Mouse (Mus musculus) urinary bladder, postnatal 10 days (tissue): Measurements from ENCODE around the gene Krt71.
"Not testable (repeated sequence)": the region's sequence is repeated elsewhere in the genome, so short reads cannot be mapped to it uniquely, and the experiment has no call there.

Source experiments
- DNase-seq: peaks from one replicate; pipeline ENCODE4 v3.0.0; 2022; ENCODE audit warnings: low spot score

Gene Krt71

DNA sequence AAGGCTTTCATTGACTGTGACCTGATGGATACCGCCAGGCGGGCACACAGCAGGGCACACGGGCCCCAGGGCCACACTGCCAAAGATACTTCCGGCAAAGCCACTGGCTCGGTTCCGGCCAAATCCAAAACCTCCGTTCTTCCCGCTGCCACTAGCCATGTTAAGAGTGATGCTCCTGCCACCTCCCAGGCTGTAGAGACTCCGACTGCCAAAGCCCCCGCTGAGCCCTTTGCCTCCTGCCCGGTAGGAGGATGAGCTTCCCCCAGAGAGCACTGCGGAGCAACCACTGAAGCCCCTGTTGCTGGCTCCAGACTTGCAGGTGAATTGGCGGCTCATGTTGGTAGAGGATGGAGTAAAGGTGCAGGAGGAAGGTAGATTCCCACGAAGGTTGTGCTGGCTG is at the start of gene Krt71:
Gene Krt71 (minus strand): TSS at position 399 of the 400 bp plus-strand sequence.
- DNase-seq = no peak

DNA sequence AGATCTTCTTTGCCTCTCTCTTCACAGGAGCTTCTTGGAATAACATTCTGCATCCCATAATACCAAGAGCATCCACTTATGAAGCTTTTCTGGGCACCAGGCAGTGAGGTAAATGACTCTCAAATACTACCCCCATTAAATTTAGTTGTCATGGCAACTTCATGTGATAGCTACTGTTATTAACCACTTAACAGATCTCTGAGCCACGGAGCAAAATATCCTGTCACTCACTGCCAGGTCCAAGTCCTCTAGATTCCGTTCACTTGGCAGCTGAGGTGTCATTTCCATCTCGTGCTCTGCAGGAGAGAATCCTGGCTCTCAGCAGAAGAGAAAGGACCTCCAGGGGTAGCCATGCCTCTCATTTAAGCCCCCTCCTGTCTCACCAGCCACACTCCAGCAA is 48.0 kb upstream of the Krt71 start:
- no peak for DNase-seq

DNA sequence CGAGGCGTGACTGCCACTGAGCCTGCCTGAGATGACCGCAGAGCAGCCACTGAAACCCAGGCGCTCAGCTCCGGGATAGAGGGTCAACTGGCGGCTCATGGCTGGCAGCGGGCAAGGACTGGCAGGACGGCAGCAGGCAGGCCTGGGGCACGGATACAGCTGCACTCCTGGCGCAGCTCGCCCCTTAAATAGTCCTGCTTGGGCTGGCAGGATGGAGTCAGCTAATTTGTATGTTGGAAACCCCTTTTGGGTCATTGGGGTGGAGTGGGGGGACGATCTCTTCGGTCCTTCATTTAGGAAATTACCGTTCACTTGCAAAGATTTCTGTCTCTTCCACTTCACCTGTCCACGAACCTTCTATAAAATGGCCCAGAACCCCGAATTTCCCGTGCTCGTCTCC is 43.5 kb upstream of the Krt71 start, which contains the start of gene Krt72:
Gene Krt72 (minus strand): TSS at position 101 of the 400 bp plus-strand sequence.
- DNase-seq = no peak

DNA sequence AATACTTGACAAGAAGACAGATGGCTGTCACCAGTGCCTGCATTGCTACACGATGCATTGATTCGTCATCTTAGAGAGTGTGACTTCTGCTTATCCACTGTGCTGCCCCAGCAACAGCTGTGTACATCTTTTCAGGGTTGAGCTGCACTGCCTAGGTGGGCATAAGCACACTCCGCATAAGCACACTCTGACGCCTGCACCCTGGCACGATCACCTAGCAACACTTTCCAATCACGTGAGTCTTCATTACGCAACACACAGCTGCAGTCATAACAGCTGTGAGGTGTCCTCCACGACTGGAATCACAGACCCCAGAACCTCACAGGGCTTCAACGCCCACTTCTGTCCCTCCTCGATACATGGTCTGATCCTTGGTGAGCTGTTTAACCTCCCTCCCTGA is 30.5 kb upstream of the Krt71 start:
- DNase-seq = no peak

DNA sequence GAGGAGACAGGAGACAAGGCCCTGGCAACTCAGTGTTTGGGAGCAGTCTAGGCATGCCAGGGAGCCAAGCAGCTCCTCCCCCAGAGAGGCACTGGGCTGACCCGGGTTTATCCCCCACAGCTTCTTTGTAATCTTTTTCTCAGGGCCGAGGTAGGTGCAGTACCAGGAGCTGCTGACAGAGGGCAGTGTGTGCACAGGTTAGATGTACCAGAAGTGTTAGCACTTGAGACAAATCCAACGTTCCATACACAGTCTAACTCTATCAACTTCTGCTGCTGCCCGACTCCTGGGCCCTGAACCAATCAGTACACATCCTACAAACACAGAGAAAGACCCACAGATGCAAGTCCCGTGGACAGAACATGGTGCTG is 29.8 kb upstream of the Krt71 start:
- peak; percentile 76 for DNase-seq

DNA sequence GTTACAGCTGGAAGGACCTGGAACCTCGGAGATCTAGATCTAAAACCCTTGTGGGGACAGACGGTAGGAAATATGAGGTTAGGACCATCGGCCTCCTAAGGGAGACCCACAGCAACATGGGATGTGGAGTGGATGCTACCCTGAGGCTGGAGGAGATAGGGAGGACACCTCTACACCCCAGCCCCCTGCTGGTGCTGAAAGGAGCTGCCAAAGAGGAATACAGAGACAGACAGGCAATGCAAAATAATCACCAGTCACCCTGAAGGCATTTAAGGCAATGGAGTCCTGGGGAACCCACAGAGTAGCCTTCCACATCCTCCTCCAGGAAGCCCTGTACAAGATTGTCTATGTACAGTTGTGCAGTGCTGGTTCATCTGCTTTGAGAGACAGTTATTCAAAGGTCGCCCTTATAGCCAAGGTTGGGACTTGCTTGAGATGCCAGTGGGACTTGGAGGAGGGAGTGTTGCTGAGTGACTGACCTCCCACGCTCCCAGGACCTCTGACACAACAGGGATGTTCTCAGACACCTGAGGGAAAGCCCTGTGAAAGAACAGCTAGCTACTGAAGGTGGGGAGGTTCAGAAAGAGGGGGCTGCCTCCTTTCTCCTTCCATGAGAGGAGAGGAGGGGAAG is 29.3 kb upstream of the Krt71 start:
- DNase-seq = no peak

DNA sequence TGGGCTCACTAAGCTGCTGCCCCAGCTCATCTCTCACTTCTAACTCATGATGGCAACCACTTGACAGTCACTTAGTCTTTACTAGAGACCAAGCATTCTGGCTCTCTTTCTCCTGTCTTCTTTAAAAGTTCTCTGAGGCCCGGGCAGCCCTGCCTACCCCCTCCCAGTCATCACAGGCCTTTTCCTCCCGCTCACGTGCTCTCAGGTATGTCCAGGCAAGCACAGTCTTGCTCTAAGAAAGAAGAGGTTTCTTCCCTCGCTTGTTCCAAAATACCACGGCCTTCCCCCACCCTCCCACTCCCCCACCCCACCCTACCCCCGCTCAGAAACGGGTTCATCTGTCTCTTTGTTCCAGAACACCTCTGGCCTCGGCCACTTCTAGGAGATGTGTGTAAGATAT is 27.3 kb upstream of the Krt71 start:
- no peak for DNase-seq

DNA sequence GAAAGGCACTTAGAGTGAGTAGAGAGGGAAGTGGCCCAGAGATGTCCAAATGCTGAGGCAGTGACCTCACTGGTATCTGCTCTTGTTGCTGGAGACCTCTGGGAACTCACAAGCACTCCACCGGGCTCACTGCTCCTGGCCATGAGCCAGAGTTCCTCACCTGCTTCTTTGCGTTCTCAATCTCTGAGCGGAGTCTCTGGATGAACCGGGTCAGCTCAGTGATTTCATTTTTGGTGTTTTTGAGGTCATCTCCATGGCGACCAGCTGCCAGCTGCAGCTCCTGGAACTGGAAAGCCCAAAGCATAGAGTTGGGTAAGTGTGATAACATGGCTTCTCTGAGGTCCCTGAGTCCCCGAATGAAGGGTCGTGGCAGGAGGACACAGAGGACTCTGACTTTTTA is 5.1 kb downstream of the Krt71 start:
- DNase-seq = no peak

DNA sequence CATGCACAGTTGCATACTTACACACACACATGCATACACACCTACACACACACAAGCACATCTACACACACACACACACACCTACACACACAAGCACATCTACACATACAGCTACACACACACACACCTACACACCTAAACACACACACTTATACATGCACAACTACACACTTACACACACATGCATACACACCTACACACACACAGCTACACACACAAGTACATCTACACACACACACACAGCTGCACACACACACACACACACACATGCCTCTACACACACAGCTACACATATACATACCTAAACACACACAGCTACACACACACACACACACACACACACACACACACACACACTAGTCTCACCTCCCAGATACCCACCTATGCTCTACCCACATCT is 12.3 kb downstream of the Krt71 start:
- no peak for DNase-seq

DNA sequence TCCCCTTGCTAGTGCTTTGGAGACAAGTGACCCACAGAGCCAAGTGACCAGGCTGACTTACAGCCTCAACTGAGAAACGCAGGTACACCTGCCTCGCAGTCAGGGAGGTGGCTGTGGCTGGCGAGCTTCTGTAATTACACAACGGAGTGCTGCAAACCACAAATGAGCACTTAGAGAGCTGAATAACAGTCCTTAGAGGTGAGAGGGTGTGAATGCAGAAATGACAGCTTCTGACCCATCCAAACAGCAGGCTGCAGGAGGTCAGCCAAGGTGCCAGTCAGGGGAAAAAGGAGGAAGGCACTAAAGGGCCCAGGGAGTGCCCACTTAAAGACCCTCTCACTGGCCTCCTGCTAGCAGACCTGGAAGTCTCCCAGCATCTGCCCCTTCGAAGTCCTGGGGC is 18.2 kb downstream of the Krt71 start:
- DNase-seq = no peak

DNA sequence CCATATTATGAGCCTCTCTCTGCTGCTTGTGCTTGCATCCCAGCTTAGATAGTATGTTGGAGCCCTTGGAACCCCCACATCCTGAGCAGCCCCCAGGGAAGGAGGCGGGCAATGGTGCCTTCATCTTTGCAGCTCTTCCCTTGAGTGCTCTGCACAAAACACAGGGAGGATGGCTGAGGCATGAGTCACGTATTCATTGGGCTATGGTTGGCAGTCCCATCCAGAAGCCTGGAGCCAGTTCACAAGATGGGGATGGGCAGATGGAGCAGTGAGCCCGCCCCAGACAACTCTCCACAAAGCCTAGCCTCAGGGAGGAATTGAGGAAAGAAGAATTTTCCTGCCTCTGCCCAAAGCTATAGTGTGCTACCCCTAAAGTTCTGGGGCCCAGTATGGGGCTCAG is 27.1 kb downstream of the Krt71 start:
- no peak for DNase-seq

DNA sequence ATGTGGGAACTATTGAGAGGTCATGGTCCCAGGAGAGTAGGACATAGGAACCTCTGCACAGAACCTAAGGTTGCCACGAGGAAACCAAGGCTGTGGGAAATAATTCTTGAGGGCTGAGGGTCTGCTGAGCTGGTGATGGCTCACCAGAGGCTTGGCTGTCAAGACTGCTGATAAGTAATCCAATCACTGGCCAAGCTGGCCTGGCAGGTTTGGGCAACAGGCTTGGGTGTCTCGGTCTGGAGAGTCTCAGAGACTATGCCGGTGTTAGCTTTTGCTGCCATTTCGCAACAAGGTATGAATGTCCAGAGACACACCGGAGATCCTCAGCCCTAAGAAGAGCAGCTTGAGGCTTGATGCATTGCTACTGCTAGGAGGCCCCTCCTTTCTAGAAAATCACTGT is 28.6 kb downstream of the Krt71 start:
- no peak for DNase-seq

DNA sequence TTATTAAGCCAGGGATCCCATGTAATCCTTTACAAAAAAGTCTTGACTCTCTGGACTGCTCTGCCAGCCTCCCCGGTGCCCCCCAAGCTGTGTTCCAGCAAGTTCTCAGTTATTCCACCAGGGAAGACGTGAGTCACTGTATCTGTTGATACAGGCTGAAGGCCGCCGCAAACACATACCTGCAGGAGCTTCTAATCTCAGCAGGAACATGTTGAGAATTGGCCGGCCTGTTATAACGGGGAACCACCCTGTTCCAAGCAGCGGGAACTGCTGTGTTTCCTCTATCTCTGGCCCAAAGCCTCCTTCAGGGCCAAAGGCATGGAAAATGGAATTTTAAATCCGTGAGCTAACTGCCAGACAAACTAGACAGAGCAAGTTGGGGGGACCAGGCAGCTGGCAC is 29.2 kb downstream of the Krt71 start:
- no peak for DNase-seq

DNA sequence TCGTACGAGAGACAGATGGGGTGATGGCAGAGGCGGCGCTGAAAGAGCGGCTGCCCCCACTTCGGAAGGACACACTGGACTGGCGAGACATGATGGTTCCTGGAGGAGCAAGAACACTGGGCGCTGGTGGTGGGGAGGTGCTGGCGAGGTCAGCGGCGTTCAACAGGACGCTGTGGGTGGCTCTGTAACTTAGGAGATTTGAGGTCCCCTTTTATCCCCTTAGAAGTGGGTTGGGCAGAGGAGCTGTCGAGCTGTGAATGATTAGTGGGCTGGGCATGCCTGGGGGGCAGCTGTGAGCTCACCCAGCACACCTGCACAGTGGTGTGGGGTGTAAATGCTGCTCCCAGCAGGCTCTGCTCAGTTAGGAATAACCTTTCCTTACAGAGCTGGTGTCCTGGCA is 30.2 kb downstream of the Krt71 start, which contains the start of gene Krt5:
Gene Krt5 (minus strand): TSS at position 179 of the 400 bp plus-strand sequence.
- DNase-seq = no peak

DNA sequence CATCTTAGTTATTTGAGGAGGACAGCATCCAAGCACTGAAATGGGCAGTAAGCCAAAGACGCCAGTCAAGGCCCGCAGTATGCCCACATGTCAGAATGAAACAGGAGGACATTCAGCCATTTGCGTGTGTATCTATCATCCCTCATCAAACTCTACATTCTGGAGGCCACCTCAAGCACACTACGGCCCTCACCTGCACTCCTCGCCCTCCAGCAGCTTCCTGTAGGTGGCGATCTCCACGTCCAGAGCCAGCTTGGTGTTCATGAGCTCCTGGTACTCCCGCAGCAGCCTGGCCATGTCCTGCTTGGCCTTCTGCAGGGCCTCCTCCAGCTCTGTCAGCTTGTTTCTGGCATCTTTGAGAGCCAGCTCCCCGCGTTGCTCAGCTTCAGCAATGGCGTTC is 34.2 kb downstream of the Krt71 start:
- DNase-seq = no peak

DNA sequence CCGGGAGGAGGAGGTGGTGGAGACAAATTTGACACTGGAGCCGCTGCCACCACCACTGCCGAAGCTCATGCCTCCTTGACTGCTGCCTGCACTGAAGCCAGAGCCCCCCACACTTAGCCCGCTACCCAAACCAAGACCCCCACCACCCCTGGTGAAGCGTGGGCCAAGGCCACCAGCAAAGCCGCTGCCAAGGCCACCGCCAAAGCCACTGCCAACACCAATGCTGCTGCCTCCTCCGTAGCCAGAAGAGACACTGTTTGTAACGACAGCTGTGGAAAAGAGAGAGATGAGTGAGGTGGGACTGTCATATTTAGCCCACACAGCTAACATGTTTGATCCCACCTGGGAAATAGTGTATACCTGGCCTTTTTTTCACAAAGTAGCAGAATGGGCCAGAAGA is 35.5 kb downstream of the Krt71 start:
- no peak for DNase-seq

DNA sequence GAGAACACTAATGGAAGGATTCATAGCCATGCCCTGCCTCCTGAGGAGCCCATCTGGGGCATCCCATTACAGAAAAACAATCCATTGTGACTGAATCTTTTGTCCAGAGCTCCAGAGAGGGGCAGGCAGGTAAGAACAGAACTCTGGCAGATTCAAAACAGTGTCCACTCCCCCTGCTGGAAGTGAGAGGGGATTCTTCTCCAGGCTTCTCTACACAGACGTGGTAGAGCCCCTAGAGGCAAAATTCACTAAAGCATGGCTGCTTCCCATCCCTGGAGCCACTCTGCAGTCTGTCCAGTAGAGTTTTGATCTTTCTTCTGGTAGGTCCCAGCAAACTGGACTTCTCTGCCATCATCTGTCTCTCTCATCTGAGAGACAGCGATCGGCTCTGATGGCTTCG is 38.8 kb downstream of the Krt71 start:
- no peak for DNase-seq

DNA sequence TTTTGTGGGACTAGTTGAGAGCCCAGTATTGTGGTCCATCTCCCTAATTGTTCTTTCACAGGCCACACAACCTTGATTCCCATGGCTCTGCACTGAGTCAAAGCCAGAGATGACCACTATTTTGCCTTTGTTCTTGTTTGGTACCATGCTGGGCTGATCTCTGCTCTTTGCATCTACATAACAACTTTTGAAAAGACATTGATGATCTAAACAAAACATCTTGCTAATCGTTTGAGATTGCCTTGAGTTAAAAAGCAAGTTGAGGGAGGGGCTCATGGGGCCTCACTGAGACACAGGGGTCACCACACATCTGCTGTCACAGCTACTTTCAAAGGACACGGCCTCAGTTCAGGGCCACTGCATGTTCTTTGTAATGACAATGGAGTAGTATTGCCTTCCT is 40.5 kb downstream of the Krt71 start:
- DNase-seq = no peak

DNA sequence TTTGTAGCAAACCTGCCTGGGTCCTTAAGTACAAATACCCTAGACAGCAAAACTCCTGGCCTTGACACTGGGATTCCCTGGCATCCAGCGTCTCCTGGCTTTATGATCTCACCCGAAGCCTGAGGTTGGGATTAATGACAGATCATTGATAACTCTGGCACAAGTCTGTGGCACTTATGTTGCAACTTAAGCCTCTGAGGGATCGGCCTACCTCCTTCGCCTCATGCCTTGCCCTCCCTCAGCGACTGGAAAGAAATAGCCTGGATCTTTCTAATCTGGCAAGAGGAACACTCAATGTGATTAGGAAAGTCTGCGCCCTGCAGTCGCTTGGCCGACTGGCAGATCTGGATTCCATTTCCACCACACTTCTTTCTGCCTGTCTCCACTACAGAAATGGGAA is 43.0 kb downstream of the Krt71 start:
- DNase-seq = no peak

DNA sequence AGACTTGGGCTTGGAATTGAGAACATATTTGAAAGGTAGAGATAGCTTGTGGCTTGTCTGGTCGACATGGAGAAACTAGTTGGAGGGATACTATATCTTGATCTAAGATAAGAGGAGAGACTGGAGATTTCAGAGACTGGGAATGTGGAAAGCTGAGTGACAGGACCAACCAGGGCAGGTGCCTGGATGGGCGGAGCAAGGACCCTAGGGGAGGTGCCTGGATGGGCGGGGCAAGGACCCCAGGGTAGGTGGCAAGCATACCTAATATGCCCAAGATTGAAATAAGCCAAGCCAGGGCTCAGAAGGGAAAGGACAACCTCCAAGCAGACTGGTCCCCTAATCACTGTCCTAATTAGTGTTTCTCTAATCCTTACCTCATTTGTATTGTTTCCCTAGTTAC is 43.7 kb downstream of the Krt71 start:
- DNase-seq = no peak

DNA sequence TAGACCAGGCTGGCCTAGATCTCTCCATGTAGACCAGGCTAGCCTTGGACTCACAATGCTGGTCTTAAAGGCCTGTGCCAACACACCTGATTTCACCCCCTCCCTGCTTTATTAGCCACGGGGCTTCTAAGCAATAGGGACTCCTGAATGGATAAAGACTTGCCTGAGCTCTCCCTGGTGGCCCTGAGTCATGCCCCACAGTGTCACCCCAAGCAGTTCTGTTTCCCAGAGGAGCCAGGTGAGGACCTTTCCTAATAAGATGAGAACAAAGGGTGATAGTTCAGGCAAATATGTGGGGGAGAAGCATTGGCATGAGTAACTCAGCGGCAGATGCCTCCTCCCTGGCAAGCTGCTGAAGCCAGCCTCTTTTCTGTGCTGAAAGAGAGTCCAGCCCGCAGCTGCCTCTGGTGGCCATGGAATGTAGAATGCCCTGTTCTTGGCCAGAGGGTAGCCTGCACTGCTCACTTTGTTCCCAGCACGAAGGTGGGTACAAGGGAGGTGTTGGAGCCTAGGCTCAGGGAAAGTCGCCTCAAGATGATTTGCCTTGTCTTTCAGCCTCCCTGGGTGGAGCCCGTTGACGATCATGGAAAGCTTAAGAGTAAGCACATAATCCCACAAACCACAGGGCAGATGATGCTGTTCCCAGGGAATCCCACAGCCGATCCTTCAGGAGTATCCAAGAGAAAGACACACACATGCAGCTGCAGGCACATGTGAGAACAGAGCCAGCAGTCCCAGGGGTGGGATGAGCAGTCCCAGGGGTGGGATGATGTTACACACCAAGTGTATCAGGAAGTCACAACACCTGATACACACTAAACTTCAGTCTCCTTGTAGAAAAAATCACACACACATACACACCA is 45.4 kb downstream of the Krt71 start:
- no peak for DNase-seq

DNA sequence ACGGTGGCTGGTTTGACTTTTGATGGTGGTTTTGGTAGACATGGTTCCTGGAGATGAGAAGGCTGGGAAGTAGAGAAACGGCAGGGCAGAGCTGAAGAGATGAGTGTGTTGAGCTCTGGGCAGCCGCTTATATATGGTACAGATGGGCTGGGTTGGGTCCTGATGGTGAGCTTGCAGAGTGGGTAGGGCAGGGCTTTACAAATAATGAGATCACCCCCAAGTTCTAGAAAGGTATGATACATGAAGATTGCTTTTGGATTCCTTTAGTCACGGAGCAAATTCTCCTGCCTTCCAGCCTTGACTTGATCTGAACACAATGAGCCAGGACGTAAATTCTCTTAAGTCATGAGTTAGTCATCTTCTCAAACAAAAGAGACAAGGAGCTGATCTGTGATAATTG is 48.7 kb downstream of the Krt71 start, which contains the start of gene Krt6a:
Gene Krt6a (minus strand): TSS at position 101 of the 400 bp plus-strand sequence.
- no peak for DNase-seq

DNA sequence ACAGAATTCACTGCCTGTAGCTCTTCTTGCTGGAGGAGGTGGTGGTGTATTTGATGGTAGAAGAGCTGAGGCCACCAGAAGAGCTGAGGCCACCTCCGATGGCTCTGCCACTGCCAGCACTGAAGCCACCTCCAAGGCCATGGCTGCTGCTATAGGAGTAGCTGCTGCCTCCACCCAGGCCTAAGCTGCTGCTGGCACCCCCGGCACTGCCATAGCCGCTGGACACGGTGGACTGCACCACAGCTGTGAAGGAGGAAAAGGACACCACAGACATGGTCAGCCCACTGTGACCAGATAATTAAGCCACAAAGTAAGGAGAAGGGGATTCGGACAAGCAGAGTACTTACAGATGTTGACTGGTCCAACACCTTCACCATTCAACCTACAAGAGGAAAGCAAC is 52.4 kb downstream of the Krt71 start:
- DNase-seq = not testable (repeated sequence)

DNA sequence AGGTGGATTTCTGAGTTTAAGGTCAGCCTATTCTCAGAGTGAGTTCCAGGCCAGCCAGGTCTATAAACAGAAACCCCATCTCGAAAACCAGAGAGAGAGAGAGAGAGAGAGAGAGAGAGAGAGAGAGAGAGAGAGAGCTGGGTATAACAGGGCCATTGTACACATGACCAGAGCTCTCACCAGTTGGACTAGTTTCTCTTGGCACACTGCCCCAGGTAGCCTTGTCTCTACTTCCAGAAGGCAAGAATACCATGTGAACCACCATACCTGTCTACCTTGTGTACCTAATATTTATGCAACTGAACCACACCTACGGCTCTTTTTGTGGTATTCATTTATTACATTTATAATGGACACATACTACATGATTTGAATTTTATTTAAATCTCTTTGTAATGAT is 54.7 kb downstream of the Krt71 start:
- no peak for DNase-seq
